Mouse (Mus musculus): ENCODE measurements at regions not wholly inside any gene's neighbourhood (a gene's known extent, or its start where the extent isn't known, plus 50 kb on each side); places are given as distances from the start of the nearest gene placed in this dataset.
A peak's percentile ranks its signal among the peaks of the same experiment; 100 is the strongest.

GRCm38 (mm10) chr1:65981665-65982064 lies 55.3 kb downstream of the Crygf start:
- H3K4me1 ChIP-seq, result no peaks in the 10 kb centered on the region
- H3K9ac ChIP-seq (replicated peaks), result no peak overlapping the region
- H3K9me3 ChIP-seq, result no peaks in the 10 kb centered on the region
- no peak overlapping the region for H3K27ac ChIP-seq (replicated peaks)
- H3K27me3 ChIP-seq, result no peaks in the 10 kb centered on the region
- H3K4me3 ChIP-seq, result no peak overlapping the region
- no peak overlapping the region for H3K4me2 ChIP-seq (replicated peaks)
- WGBS, result 75% methylated on average over 5 of the region's 5 CpGs
- no peaks in the 10 kb centered on the region for H3K36me3 ChIP-seq
- no peak for ATAC-seq (replicated peaks)

DNA sequence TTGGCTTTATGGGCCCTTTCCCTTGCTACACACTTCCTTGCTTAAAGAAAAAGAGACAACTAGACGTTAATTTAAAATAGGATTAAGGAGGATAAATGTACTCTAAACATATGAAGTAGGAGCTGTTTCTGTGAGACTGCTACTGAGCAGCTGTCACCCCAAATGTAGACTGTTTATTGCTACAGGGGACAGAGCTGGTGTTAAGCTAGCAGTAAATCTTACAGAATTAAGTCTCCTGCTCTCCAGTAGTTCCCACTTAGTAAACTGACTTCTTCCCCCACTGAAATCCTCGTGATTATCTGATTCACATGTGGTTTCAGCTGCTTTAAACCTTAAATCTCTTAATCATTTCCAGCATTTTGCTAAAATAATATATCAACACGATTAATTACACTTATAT lies 74.1 kb downstream of the Crygf start:
- ATAC-seq (replicated peaks), result no peak
- WGBS, result 51% methylated on average over 3 of the region's 3 CpGs
- no peak overlapping the region for H3K4me3 ChIP-seq
- 0 out of 2 replicates have a peak, but pooled peaks cover 5% of the 10 kb centered on the region for H3K4me1 ChIP-seq
- H3K9me3 ChIP-seq, result no peaks in the 10 kb centered on the region
- no peak overlapping the region for H3K4me2 ChIP-seq (replicated peaks)
- H3K36me3 ChIP-seq, result no peaks in the 10 kb centered on the region
- no peak overlapping the region for H3K27ac ChIP-seq (replicated peaks)
- no peaks in the 10 kb centered on the region for H3K27me3 ChIP-seq
- no peak overlapping the region for H3K9ac ChIP-seq (replicated peaks)

DNA sequence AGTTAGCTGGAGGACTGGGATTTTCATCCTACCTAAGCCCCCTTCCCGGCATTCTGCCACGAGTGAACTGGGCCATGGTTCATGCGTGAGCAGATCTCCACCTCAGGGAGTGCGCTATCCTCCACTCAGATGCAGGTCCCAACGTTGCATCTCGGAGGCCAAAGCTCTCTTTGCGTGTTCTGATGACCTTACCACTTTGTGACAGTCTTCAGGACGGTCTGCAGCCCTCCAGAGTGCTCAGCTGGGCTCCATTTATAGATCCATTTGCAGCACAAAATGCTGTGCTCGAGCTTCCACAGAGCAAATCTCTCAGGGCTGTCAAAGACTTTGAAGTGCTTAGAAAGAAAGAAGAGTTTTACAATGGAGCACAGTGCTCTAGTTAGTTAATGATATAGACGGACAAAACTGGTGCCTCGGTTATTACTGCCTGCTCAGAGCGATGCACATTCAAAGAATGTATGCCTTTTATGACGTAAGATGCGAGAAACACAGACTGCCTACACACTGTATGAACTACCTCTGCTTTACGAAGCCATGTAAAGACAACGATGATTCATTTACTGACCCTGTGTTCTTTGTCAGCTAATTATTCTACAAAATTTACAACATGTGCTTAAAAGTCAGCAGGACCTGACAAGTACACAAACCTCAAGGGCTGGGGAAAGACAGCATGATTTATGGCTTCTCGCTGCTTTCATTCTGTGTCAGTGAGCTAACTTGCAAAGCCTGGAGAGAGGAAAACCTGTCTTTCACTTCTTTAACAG lies 77.8 kb downstream of the Crygf start:
- Histone ChIP-seq H3K9ac (replicated peaks) (no peak overlapping the region), H3K4me3 (no peak overlapping the region), H3K27ac (replicated peaks) (no peak overlapping the region), H3K4me2 (replicated peaks) (no peak overlapping the region), H3K9me3 (no peaks in the 10 kb centered on the region), H3K27me3 (no peaks in the 10 kb centered on the region), H3K36me3 (no peaks in the 10 kb centered on the region), H3K4me1 (0 out of 2 replicates have a peak, but pooled peaks cover 5% of the 10 kb centered on the region)
- ATAC-seq (replicated peaks), result peak; percentile 70; the same call in 1 of the 2 replicates
- 34% methylated on average over 17 of the region's 17 CpGs for WGBS
